Mouse (Mus musculus) myocyte (in vitro differentiated cells): ENCODE results near the gene Sycn.

Source experiments
- E2F4 ChIP-seq: IDR thresholded peaks from one replicate; pipeline ENCODE4 v1.6.1; 2011; ENCODE audit warnings: mild to moderate bottlenecking, control low read depth, moderate library complexity; ENCODE audit not compliant: insufficient read depth
- POLR2A ChIP-seq: IDR thresholded peaks from one replicate; pipeline ENCODE4 v1.6.1; 2011; ENCODE audit warnings: low read depth, mild to moderate bottlenecking, control low read depth, moderate library complexity; ENCODE audit not compliant: insufficient read length

DNA sequence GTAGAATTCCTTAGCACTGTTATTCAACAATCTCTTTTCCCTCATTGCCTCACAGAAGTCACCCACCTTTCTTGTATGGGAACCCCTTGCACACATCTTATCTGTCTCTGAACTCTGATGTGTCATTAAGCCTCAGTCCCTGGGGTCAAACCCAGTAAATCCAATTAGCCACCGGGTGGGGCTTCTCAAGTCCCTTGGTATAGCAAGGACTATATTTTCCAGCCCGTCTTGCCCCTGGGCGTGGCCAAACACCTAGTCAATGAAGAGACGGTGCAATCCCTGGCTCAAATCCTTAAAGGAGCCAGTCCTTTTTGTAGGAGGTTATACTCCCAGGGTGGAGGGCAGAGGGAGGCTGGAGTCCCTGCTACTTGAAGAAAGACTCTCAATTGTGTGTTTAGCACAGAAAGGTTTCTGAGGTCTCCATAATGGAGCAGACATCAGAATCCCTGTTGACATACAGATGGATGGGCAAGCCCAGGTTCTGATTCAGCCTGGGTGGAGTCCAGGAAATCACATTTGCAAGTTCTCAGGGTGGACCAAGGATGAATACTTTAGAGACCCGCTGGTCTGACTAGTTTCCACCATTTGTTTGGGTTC, 15.4 kb downstream of the Sycn start:
- TF ChIP-seq POLR2A (no peak), E2F4 (no peak)
